Mouse (Mus musculus): ENCODE results near the gene Wdr34. TPM values are rescaled to one million over a fixed set of nuclear protein-coding genes. Genes with fewer than 3 reads are reported as not detected.
"Not testable (repeated sequence)": the region's sequence is repeated elsewhere in the genome, so short reads cannot be mapped to it uniquely, and the experiment has no call there.

Wdr34 gene
- polyA plus RNA-seq, 1 experiment from 2014 or later, result 43.1 TPM

GRCm38 (mm10) chr2:30066046-30066901, 17.6 kb upstream of the Wdr34 start:
- H3K27me3 ChIP-seq, result no peaks in the 10 kb centered on the region
- peak overlapping the region; percentile 99 for H3K9ac ChIP-seq (replicated peaks)
- H3K27ac ChIP-seq, result peak overlapping the region; percentile 100
- H3K4me2 ChIP-seq, result peak overlapping the region; percentile 83
- WGBS, result under 1% methylated on average over 78 of the region's 101 CpGs
- H3K9me3 ChIP-seq, result no peaks in the 10 kb centered on the region
- ATAC-seq (ENCODE audit: insufficient number of reproducible peaks, insufficient read depth, low FRiP score, low TSS enrichment, low read depth), result peak; percentile 94
- H3K36me3 ChIP-seq, result peaks cover 30% of the 10 kb centered on the region
- peaks cover 40% of the 10 kb centered on the region for H3K4me1 ChIP-seq (replicated peaks)
- H3K4me3 ChIP-seq (replicated peaks), result peak overlapping the region; percentile 100

DNA sequence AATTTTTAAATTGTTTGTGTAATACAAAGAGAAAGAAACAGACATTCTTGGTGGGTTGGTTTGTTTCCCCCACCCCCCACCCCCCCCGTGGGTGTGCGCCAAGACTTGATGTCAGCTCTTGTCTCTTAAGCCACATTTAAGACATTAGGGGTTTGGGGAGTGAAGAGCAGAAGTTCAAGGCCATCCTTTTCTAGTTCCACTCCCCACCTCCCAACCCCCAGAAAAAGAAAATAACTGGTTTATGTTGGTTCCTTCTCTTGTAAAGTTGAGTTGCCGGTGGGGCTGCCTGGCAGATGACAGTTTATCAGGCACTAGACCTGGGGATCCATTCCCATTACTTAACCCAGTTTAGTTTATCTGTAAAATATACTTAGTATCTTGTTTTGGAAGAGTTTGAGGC, 15.6 kb upstream of the Wdr34 start:
- H3K4me2 ChIP-seq, result peak overlapping the region; percentile 85
- H3K4me1 ChIP-seq (replicated peaks), result peaks cover 43% of the 10 kb centered on the region
- H3K36me3 ChIP-seq, result peaks cover 15% of the 10 kb centered on the region
- H3K9me3 ChIP-seq, result no peaks in the 10 kb centered on the region
- WGBS, result 38% methylated on average over 3 of the region's 3 CpGs
- peak overlapping the region; percentile 62; the same call in 1 of the 2 replicates for H3K4me3 ChIP-seq (replicated peaks)
- ATAC-seq (ENCODE audit: insufficient number of reproducible peaks, insufficient read depth, low FRiP score, low TSS enrichment, low read depth), result no peak
- 0 out of 2 replicates have a peak overlapping the region, but pooled peaks have one; percentile 5 for H3K27ac ChIP-seq
- H3K9ac ChIP-seq (replicated peaks), result peak overlapping the region; percentile 34; the same call in 1 of the 2 replicates
- no peaks in the 10 kb centered on the region for H3K27me3 ChIP-seq

DNA sequence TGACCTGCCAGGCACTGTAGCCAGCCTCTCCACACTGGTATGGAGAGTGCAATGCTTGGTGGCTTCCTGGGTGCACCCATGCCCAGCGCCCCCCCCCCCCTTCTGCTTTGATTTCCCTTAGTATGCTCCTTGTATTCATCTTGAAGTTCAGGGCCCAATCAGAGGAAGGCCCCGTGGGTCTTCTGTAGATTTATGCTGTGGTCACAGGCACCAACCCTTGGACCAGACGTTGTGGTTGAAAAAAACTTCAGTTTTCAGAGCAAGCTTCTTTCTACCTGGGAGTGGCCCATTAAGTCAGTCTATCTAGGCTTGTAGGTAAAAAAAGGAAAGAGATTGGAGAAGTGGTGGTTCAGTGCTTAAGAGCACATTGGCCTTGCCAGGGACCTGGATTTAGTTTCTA, 15.1 kb upstream of the Wdr34 start:
- H3K4me3 ChIP-seq (replicated peaks), result peak overlapping the region; percentile 62
- peaks cover 43% of the 10 kb centered on the region for H3K4me1 ChIP-seq (replicated peaks)
- 18% methylated on average over 2 of the region's 3 CpGs for WGBS
- H3K36me3 ChIP-seq, result peaks cover 10% of the 10 kb centered on the region
- 0 out of 2 replicates have a peak overlapping the region, but pooled peaks have one; percentile 5 for H3K27ac ChIP-seq
- H3K27me3 ChIP-seq, result no peaks in the 10 kb centered on the region
- peak overlapping the region; percentile 81 for H3K9ac ChIP-seq (replicated peaks)
- no peaks in the 10 kb centered on the region for H3K9me3 ChIP-seq
- H3K4me2 ChIP-seq, result peak overlapping the region; percentile 85
- no peak for ATAC-seq (ENCODE audit: insufficient number of reproducible peaks, insufficient read depth, low FRiP score, low TSS enrichment, low read depth)

- peak overlapping the region; percentile 62 for H3K4me3 ChIP-seq (replicated peaks)
- peak overlapping the region; percentile 96 for H3K27ac ChIP-seq
- H3K4me1 ChIP-seq (replicated peaks), result peaks cover 38% of the 10 kb centered on the region
- peak overlapping the region; percentile 85 for H3K4me2 ChIP-seq
- H3K36me3 ChIP-seq, result peaks cover 4% of the 10 kb centered on the region
- peak overlapping the region; percentile 81 for H3K9ac ChIP-seq (replicated peaks)
- no peaks in the 10 kb centered on the region for H3K9me3 ChIP-seq
- no peak for ATAC-seq (ENCODE audit: insufficient number of reproducible peaks, insufficient read depth, low FRiP score, low TSS enrichment, low read depth)
- no peaks in the 10 kb centered on the region for H3K27me3 ChIP-seq
- 5% methylated on average over 8 of the region's 8 CpGs for WGBS
Observed at GRCm38 (mm10) chr2:30063235-30063634, 14.6 kb upstream of the Wdr34 start.

DNA sequence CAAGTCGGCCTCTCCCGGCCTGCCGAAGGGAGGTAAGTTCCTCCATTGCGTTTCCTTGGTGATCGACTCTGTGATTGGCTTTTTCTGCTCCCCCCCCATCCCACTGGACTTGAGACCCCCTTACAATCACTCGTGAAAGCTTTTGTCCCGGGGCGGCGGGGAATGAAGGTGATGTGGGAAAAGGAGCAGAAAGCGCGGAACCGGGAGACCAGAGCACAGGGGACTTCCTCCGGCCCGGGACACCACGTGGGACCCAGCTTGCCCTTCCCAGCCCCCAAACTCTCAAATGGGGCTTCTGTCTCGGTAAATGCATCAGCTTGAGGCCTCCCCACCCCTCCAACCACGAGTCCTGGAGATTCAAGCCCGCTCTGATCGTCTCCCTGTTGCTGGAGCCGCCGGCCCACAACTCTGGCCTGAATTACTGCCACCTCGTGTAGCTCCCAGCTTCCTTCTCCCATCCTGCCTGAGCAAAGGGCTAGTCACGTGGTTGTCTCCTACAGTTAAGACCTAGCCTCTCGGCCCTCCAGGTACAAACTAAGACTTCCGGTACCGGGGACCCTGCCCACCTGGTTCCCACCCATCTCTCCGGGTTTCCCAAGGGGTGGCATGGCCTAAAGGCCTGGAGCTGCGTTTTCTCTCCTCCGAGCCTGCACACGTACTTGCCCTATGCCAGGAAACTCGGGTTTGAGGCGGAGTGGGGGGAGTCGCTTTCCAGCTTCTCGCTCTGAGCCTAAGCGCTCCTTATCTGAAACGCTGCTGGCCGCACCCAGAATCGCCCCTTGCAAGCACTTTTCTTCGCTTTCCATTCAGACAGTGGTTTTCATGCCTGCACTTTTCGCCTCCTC, 13.8 kb upstream of the Wdr34 start:
- H3K4me3 ChIP-seq (replicated peaks), result peak overlapping the region; percentile 62
- no peak; the same call in 1 of the 2 replicates for ATAC-seq (ENCODE audit: insufficient number of reproducible peaks, insufficient read depth, low FRiP score, low TSS enrichment, low read depth)
- WGBS, result under 1% methylated on average over 40 of the region's 40 CpGs
- H3K4me1 ChIP-seq (replicated peaks), result peaks cover 33% of the 10 kb centered on the region
- no peaks in the 10 kb centered on the region for H3K36me3 ChIP-seq
- no peaks in the 10 kb centered on the region for H3K9me3 ChIP-seq
- H3K27ac ChIP-seq, result peak overlapping the region; percentile 96
- H3K4me2 ChIP-seq, result peak overlapping the region; percentile 85
- H3K27me3 ChIP-seq, result no peaks in the 10 kb centered on the region
- peak overlapping the region; percentile 81 for H3K9ac ChIP-seq (replicated peaks)

DNA sequence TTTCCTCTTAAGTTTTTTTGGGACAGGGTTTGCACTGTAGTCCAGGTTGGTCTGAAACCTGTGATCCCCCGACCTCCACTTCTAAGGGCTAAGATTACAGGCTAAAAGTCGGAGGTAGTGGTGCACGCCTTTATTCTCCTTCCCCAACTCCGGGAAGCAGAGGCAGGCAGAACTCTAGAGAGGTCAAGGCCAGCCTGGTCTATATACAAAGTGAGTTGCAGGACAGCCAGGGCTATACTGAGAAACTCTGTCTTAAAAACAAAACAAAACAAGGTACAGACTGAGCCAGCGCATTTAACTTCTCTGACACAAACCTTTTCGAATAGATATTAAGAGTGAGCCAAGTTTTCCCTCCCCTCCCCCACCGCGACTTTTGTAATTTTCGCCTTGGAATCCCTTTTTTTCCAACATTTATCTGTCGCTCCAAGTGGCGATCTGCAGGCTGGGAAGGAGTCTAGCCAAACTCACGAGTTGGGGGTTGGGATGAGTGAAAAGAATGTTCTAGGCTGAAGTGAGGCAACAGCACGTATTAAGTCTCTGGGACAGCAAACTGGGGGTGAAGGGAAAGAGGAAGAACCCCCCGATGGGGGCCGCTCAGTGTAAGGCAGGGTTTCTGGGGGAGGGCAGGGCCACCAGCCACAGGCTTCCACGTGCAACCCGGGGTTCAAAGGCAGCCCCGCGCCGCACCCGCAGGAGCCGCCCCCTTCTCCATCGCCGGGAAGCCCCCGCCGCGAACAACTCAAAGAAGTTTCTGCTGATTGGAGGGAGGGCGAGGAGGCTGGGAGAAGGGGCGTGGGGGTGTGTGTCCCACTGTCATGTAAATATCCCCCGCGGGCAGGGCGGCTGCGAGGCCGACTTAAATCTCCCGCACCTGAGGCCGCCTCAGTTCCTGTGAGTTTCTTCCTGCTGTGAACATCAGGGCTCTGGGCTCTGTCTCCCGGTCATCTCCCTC, 12.8 kb upstream of the Wdr34 start:
- H3K4me2 ChIP-seq, result peak overlapping the region; percentile 85
- H3K27ac ChIP-seq, result peak overlapping the region; percentile 96
- peak overlapping the region; percentile 81 for H3K9ac ChIP-seq (replicated peaks)
- H3K4me1 ChIP-seq (replicated peaks), result peaks cover 39% of the 10 kb centered on the region
- 8% methylated on average over 37 of the region's 37 CpGs for WGBS
- peak overlapping the region; percentile 62 for H3K4me3 ChIP-seq (replicated peaks)
- H3K36me3 ChIP-seq, result no peaks in the 10 kb centered on the region
- 0 out of 2 replicates have a peak, but pooled peaks have one; percentile 13 for ATAC-seq (ENCODE audit: insufficient number of reproducible peaks, insufficient read depth, low FRiP score, low TSS enrichment, low read depth)
- no peaks in the 10 kb centered on the region for H3K27me3 ChIP-seq
- H3K9me3 ChIP-seq, result no peaks in the 10 kb centered on the region

DNA sequence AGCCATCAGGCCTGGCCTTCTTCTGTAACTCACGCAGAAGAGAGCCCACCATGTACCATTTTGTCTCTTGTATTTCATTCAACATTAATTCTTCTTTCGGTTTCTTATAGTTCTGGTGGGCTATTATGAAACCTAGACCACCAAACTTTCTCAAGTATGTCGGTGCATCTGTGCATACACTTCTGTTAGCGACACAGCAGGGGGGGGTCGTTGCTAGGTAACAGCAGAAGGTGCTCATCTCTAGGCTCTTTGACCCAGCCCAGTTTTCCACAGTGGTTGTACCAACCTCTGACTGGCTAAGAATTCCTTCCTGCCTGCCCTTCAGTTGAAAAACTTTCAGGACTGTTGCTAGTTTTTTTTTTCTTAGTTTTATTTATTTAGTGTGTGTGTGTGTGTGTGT, 9.7 kb upstream of the Wdr34 start:
- no peak overlapping the region for H3K27ac ChIP-seq
- no peaks in the 10 kb centered on the region for H3K36me3 ChIP-seq
- H3K9ac ChIP-seq (replicated peaks), result no peak overlapping the region
- H3K27me3 ChIP-seq, result no peaks in the 10 kb centered on the region
- 57% methylated on average over 5 of the region's 5 CpGs for WGBS
- H3K4me3 ChIP-seq (replicated peaks), result no peak overlapping the region
- peaks cover 17% of the 10 kb centered on the region for H3K4me1 ChIP-seq (replicated peaks)
- H3K4me2 ChIP-seq, result no peak overlapping the region
- H3K9me3 ChIP-seq, result no peaks in the 10 kb centered on the region
- no peak for ATAC-seq (ENCODE audit: insufficient number of reproducible peaks, insufficient read depth, low FRiP score, low TSS enrichment, low read depth)

- no peak for ATAC-seq (ENCODE audit: insufficient number of reproducible peaks, insufficient read depth, low FRiP score, low TSS enrichment, low read depth)
- Histone ChIP-seq H3K27ac (no peak within 1 kb of the TSS), H3K9ac (replicated peaks) (no peak within 1 kb of the TSS), H3K4me1 (replicated peaks) (peaks cover 13% of the 10 kb centered on the region; the same call in 1 of the 2 replicates), H3K4me3 (replicated peaks) (no peak within 1 kb of the TSS), H3K36me3 (no peaks in the 10 kb centered on the region), H3K9me3 (no peaks in the 10 kb centered on the region), H3K27me3 (no peaks in the 10 kb centered on the region), H3K4me2 (no peak within 1 kb of the TSS)
- WGBS, result 39% methylated on average over 12 of the region's 12 CpGs
Observed at GRCm38 (mm10) chr2:30057223-30057904, 8.7 kb upstream of the Wdr34 start, which contains the start of gene Set. Gene Set (plus strand): TSS chr2:30057378.

DNA sequence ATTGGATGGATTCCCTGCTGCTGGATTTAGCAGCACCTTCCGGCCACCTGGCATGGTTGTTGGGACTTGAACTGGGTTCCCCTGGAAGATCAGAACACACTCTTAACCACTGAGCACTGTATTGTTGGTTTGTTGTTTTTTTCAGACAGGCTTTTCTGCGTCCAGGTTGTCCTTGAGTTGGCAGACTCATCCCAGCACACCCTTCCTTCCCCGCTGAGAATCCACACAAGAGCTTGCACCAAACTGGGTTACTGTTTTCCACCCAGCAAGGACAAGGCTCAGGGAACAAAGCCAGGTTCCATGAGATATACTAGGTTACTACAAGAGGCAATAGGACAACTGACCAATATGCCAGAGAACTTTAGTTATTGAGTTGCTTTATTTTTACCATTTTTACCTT, 8.1 kb upstream of the Wdr34 start:
- no peak for ATAC-seq (ENCODE audit: insufficient number of reproducible peaks, insufficient read depth, low FRiP score, low TSS enrichment, low read depth)
- H3K4me3 ChIP-seq (replicated peaks), result no peak overlapping the region
- no peak overlapping the region for H3K27ac ChIP-seq
- H3K4me1 ChIP-seq (replicated peaks), result peaks cover 13% of the 10 kb centered on the region; the same call in 1 of the 2 replicates
- H3K36me3 ChIP-seq, result no peaks in the 10 kb centered on the region
- H3K27me3 ChIP-seq, result no peaks in the 10 kb centered on the region
- WGBS, result 91% methylated on average over 3 of the region's 3 CpGs
- H3K9me3 ChIP-seq, result no peaks in the 10 kb centered on the region
- H3K4me2 ChIP-seq, result no peak overlapping the region
- H3K9ac ChIP-seq (replicated peaks), result no peak overlapping the region

DNA sequence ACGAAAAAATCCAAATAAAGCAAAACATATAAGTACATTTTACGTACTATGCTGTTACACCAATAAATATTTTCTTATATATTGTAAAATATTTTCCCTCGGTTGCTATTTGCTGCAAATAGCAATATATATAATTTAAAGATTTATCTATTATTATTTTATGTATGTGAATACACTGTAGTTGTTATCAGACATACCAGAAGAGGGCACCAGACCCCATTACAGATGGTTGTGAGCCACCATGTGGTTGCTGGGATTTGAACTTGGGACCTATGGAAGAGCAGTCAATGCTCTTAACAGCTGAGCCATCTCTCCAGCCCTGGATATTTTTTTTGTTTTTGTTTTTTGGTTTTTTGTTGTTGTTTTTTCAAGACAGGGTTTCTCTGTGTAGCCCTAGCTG, 6.6 kb upstream of the Wdr34 start:
- not testable (repeated sequence) for H3K27me3 ChIP-seq; H3K4me2 ChIP-seq; ATAC-seq (ENCODE audit: insufficient number of reproducible peaks, insufficient read depth, low FRiP score, low TSS enrichment, low read depth); H3K4me1 ChIP-seq (replicated peaks); H3K9me3 ChIP-seq; H3K9ac ChIP-seq (replicated peaks); H3K27ac ChIP-seq; H3K36me3 ChIP-seq; H3K4me3 ChIP-seq (replicated peaks)
- 95% methylated on average over 3 of the region's 3 CpGs for WGBS
